Mouse (Mus musculus): Measurements from ENCODE around the gene Rnf135.
A peak's percentile ranks its signal among the peaks of the same experiment; 100 is the strongest.
"Not testable (repeated sequence)": the region's sequence is repeated elsewhere in the genome, so short reads cannot be mapped to it uniquely, and the experiment has no call there.

Rnf135 gene

GRCm38 (mm10) chr11:80183705-80184255 is at the start of gene Rnf135:
Gene Rnf135 (plus strand): TSS chr11:80183851.
- DNase-seq (ENCODE audit: low read depth, low spot score) = peak; percentile 93

- no peak for DNase-seq (ENCODE audit: low read depth, low spot score)
Observed at GRCm38 (mm10) chr11:80134744-80135143, 48.9 kb upstream of the Rnf135 start.

- DNase-seq (ENCODE audit: low read depth, low spot score) = peak; percentile 68
Observed at GRCm38 (mm10) chr11:80135954-80136683, 47.5 kb upstream of the Rnf135 start.

- DNase-seq (ENCODE audit: low read depth, low spot score) = peak; percentile 48
Observed at GRCm38 (mm10) chr11:80136786-80137185, 46.9 kb upstream of the Rnf135 start.

GRCm38 (mm10) chr11:80137773-80138172 is 45.9 kb upstream of the Rnf135 start:
- peak; percentile 78 for DNase-seq (ENCODE audit: low read depth, low spot score)

GRCm38 (mm10) chr11:80141825-80142521 is 41.7 kb upstream of the Rnf135 start, which contains the start of gene Tefm:
Gene Tefm (minus strand): TSS chr11:80142175.
- peak; percentile 95 for DNase-seq (ENCODE audit: low read depth, low spot score)

- DNase-seq (ENCODE audit: low read depth, low spot score) = peak; percentile 55
Observed at GRCm38 (mm10) chr11:80142872-80143271, 40.8 kb upstream of the Rnf135 start.

- no peak for DNase-seq (ENCODE audit: low read depth, low spot score)
Observed at GRCm38 (mm10) chr11:80145787-80146275, 37.8 kb upstream of the Rnf135 start.

- no peak for DNase-seq (ENCODE audit: low read depth, low spot score)
Observed at GRCm38 (mm10) chr11:80147748-80148147, 35.9 kb upstream of the Rnf135 start.

GRCm38 (mm10) chr11:80148313-80148712 is 35.3 kb upstream of the Rnf135 start:
- no peak for DNase-seq (ENCODE audit: low read depth, low spot score)

GRCm38 (mm10) chr11:80148974-80149373 is 34.7 kb upstream of the Rnf135 start:
- not testable (repeated sequence) for DNase-seq (ENCODE audit: low read depth, low spot score)

- DNase-seq (ENCODE audit: low read depth, low spot score) = no peak
Observed at GRCm38 (mm10) chr11:80149412-80150023, 34.1 kb upstream of the Rnf135 start.

- no peak for DNase-seq (ENCODE audit: low read depth, low spot score)
Observed at GRCm38 (mm10) chr11:80150566-80150965, 33.1 kb upstream of the Rnf135 start.

- DNase-seq (ENCODE audit: low read depth, low spot score) = no peak
Observed at GRCm38 (mm10) chr11:80151541-80151940, 32.1 kb upstream of the Rnf135 start.

- DNase-seq (ENCODE audit: low read depth, low spot score) = no peak
Observed at GRCm38 (mm10) chr11:80152376-80152775, 31.3 kb upstream of the Rnf135 start.

GRCm38 (mm10) chr11:80153857-80154495 is 29.7 kb upstream of the Rnf135 start, which contains the start of gene Adap2:
Gene Adap2 (plus strand): TSS chr11:80154105.
- DNase-seq (ENCODE audit: low read depth, low spot score) = peak; percentile 96

- DNase-seq (ENCODE audit: low read depth, low spot score) = no peak
Observed at GRCm38 (mm10) chr11:80154501-80154900, 29.1 kb upstream of the Rnf135 start.

GRCm38 (mm10) chr11:80155541-80155940 is 28.1 kb upstream of the Rnf135 start:
- no peak for DNase-seq (ENCODE audit: low read depth, low spot score)

GRCm38 (mm10) chr11:80155961-80156360 is 27.7 kb upstream of the Rnf135 start:
- no peak for DNase-seq (ENCODE audit: low read depth, low spot score)

- DNase-seq (ENCODE audit: low read depth, low spot score) = no peak
Observed at GRCm38 (mm10) chr11:80156841-80157240, 26.8 kb upstream of the Rnf135 start.

- no peak for DNase-seq (ENCODE audit: low read depth, low spot score)
Observed at GRCm38 (mm10) chr11:80159018-80159417, 24.6 kb upstream of the Rnf135 start.
